Mouse (Mus musculus): ENCODE results near the gene Cdh23. TPM values are rescaled to one million over a fixed set of nuclear protein-coding genes. Genes with fewer than 3 reads are reported as not detected.
A peak's percentile ranks its signal among the peaks of the same experiment; 100 is the strongest.

Cdh23 gene
- polyA plus RNA-seq, 1 experiment from 2014 or later, result 4.7 TPM

DNA sequence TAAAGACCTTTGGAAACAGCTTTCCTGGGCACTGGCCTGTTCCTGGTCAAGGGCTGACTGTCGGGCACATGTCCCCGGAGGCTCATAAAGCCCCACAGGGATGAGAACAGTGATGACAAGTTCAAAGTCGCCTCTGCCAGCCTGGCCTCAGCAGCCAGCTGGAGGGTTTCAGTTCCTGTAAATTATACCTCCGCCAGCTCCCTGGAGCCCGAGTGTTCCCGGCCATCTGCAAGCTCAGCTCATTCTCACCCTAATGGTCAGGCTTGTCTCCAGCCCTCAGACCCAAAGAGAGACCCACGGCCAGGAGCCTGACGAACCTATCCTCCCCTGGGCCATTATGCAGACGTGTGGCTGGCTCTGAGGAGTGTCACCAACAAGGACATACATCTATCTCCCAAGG, 57.0 kb downstream of the Cdh23 start:
- Histone ChIP-seq H3K9ac (ENCODE audit: low read depth, low read length) (no peak overlapping the region), H3K27me3 (ENCODE audit: control insufficient read depth, insufficient read depth, low read depth, low read length) (no peaks in the 10 kb centered on the region), H3K36me3 (ENCODE audit: control insufficient read depth, insufficient read depth, low read length) (no peaks in the 10 kb centered on the region), H3K4me3 (ENCODE audit: low read depth, low read length) (no peak overlapping the region), H3K4me2 (ENCODE audit: low read length) (no peak overlapping the region), H3K27ac (ENCODE audit: low read length) (no peak overlapping the region), H3K4me1 (ENCODE audit: control insufficient read depth, insufficient read depth, low read length) (0 out of 2 replicates have a peak, but pooled peaks cover 4% of the 10 kb centered on the region), H3K9me3 (replicated peaks; ENCODE audit: control insufficient read depth, low read length, poor library complexity, severe bottlenecking) (no peaks in the 10 kb centered on the region)
- no peak for ATAC-seq
- 76% methylated on average over 9 of the region's 9 CpGs for WGBS

DNA sequence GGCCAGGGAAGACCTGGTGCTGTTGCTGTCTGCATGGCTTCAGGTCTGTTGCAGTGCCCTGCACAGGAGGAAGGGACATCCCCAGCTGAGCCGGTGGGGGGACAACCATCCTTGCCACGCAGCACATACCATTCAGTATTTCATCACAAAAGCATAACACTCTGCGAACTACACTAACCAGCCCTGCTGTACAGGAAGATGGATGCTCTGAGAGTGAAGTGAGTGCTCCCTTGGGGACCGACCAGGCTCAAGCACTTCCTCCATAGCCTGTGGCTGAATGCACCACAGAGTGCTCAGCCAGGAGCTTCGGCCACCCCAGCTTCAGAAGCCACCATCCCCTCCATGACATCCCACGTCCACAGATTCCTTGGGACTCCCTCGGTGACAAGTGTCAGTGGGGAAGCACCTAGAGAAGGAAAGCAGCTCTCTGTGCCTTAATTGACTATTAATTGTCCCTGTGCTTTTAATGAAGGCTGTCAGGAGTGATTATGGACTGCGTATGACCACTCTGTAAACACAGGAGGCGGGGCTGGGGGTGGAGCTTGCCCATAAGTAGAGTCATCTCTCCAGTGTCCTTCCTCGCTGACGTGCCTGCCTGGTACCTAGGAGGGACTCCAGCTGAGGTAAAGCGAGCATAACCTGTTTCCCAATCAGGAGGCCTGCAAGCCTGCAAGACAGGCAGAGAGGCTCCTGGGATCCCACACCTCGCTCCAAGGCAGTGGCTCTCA, 60.6 kb downstream of the Cdh23 start:
- Histone ChIP-seq H3K4me2 (ENCODE audit: low read length) (no peak overlapping the region), H3K27me3 (ENCODE audit: control insufficient read depth, insufficient read depth, low read depth, low read length) (no peaks in the 10 kb centered on the region), H3K9me3 (replicated peaks; ENCODE audit: control insufficient read depth, low read length, poor library complexity, severe bottlenecking) (no peaks in the 10 kb centered on the region), H3K9ac (ENCODE audit: low read depth, low read length) (no peak overlapping the region), H3K27ac (ENCODE audit: low read length) (no peak overlapping the region), H3K4me3 (ENCODE audit: low read depth, low read length) (no peak overlapping the region), H3K36me3 (ENCODE audit: control insufficient read depth, insufficient read depth, low read length) (no peaks in the 10 kb centered on the region), H3K4me1 (ENCODE audit: control insufficient read depth, insufficient read depth, low read length) (no peaks in the 10 kb centered on the region)
- ATAC-seq, result no peak
- WGBS, result 40% methylated on average over 13 of the region's 13 CpGs

DNA sequence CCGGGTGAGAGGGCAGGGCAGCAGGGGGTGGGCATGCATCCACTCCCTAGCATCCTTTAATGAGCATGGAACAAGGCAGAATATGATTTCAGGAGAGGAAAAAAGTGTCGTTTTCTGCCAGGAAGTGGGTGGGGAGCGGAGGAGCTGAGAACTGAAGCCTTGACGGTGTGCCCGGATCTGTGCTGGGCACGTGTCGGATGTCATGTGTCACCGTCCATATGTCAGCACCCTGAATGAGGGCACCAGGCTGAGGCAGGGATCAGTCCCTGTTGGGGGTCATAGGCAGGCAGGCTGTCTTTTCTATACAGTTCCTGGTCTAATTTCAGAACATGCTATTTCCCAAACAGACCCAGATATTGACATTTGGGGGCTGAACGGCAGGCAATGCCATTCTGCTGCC, 61.9 kb downstream of the Cdh23 start:
- no peak overlapping the region for H3K27ac ChIP-seq (ENCODE audit: low read length)
- H3K9me3 ChIP-seq (replicated peaks; ENCODE audit: control insufficient read depth, low read length, poor library complexity, severe bottlenecking), result no peaks in the 10 kb centered on the region; the same call in 1 of the 2 replicates
- H3K4me2 ChIP-seq (ENCODE audit: low read length), result no peak overlapping the region
- H3K4me1 ChIP-seq (ENCODE audit: control insufficient read depth, insufficient read depth, low read length), result no peaks in the 10 kb centered on the region
- H3K27me3 ChIP-seq (ENCODE audit: control insufficient read depth, insufficient read depth, low read depth, low read length), result no peaks in the 10 kb centered on the region
- 85% methylated on average over 9 of the region's 9 CpGs for WGBS
- no peak for ATAC-seq
- H3K36me3 ChIP-seq (ENCODE audit: control insufficient read depth, insufficient read depth, low read length), result no peaks in the 10 kb centered on the region
- H3K9ac ChIP-seq (ENCODE audit: low read depth, low read length), result no peak overlapping the region
- no peak overlapping the region for H3K4me3 ChIP-seq (ENCODE audit: low read depth, low read length)

DNA sequence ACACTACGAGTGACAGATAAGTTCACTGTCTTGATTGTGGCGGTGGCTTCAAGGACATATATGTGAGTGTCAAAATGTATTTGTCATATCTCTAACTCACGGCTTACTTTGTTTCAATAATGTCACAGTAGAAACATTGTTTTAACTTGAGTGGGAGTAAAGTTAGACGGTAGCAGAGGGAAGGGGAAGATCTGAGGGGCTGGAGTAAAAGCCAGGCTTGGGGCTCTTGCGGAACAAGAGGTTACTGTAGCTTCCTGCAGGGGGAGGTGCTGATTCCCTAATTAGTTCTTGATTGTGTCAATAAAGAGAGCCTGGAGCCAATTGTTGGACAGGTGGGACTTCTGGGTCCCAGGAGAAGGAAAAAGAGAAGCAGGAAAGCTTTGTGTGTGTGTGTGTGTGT, 70.2 kb downstream of the Cdh23 start:
- H3K9ac ChIP-seq (ENCODE audit: low read depth, low read length), result no peak overlapping the region
- no peak overlapping the region for H3K27ac ChIP-seq (ENCODE audit: low read length)
- 74% methylated on average over 5 of the region's 5 CpGs for WGBS
- H3K27me3 ChIP-seq (ENCODE audit: control insufficient read depth, insufficient read depth, low read depth, low read length), result no peaks in the 10 kb centered on the region
- H3K36me3 ChIP-seq (ENCODE audit: control insufficient read depth, insufficient read depth, low read length), result no peaks in the 10 kb centered on the region
- H3K4me1 ChIP-seq (ENCODE audit: control insufficient read depth, insufficient read depth, low read length), result peaks cover 7% of the 10 kb centered on the region; the same call in 1 of the 2 replicates
- no peak for ATAC-seq
- H3K4me2 ChIP-seq (ENCODE audit: low read length), result no peak overlapping the region
- H3K9me3 ChIP-seq (replicated peaks; ENCODE audit: control insufficient read depth, low read length, poor library complexity, severe bottlenecking), result no peaks in the 10 kb centered on the region; the same call in 1 of the 2 replicates
- no peak overlapping the region for H3K4me3 ChIP-seq (ENCODE audit: low read depth, low read length)

GRCm38 (mm10) chr10:60625511-60625910, 70.8 kb downstream of the Cdh23 start:
- Histone ChIP-seq H3K4me2 (ENCODE audit: low read length) (no peak overlapping the region), H3K4me3 (ENCODE audit: low read depth, low read length) (no peak overlapping the region), H3K27ac (ENCODE audit: low read length) (no peak overlapping the region), H3K9ac (ENCODE audit: low read depth, low read length) (no peak overlapping the region), H3K4me1 (ENCODE audit: control insufficient read depth, insufficient read depth, low read length) (peaks cover 7% of the 10 kb centered on the region; the same call in 1 of the 2 replicates), H3K27me3 (ENCODE audit: control insufficient read depth, insufficient read depth, low read depth, low read length) (no peaks in the 10 kb centered on the region), H3K36me3 (ENCODE audit: control insufficient read depth, insufficient read depth, low read length) (no peaks in the 10 kb centered on the region), H3K9me3 (replicated peaks; ENCODE audit: control insufficient read depth, low read length, poor library complexity, severe bottlenecking) (no peaks in the 10 kb centered on the region; the same call in 1 of the 2 replicates)
- ATAC-seq, result no peak
- WGBS, result 76% methylated on average over 3 of the region's 3 CpGs

- ATAC-seq, result no peak
- Histone ChIP-seq H3K9ac (ENCODE audit: low read depth, low read length) (no peak overlapping the region), H3K9me3 (replicated peaks; ENCODE audit: control insufficient read depth, low read length, poor library complexity, severe bottlenecking) (no peaks in the 10 kb centered on the region; the same call in 1 of the 2 replicates), H3K4me3 (ENCODE audit: low read depth, low read length) (no peak overlapping the region), H3K4me2 (ENCODE audit: low read length) (no peak overlapping the region), H3K27ac (ENCODE audit: low read length) (no peak overlapping the region), H3K36me3 (ENCODE audit: control insufficient read depth, insufficient read depth, low read length) (no peaks in the 10 kb centered on the region), H3K27me3 (ENCODE audit: control insufficient read depth, insufficient read depth, low read depth, low read length) (no peaks in the 10 kb centered on the region), H3K4me1 (ENCODE audit: control insufficient read depth, insufficient read depth, low read length) (peaks cover 7% of the 10 kb centered on the region; the same call in 1 of the 2 replicates)
- WGBS, result 36% methylated on average over 3 of the region's 3 CpGs
These were observed 71.3 kb downstream of the Cdh23 start for GRCm38 (mm10) chr10:60624945-60625344.

- Histone ChIP-seq H3K27me3 (ENCODE audit: control insufficient read depth, insufficient read depth, low read depth, low read length) (no peaks in the 10 kb centered on the region), H3K4me2 (ENCODE audit: low read length) (no peak overlapping the region), H3K9me3 (replicated peaks; ENCODE audit: control insufficient read depth, low read length, poor library complexity, severe bottlenecking) (no peaks in the 10 kb centered on the region), H3K4me1 (ENCODE audit: control insufficient read depth, insufficient read depth, low read length) (peaks cover 7% of the 10 kb centered on the region; the same call in 1 of the 2 replicates), H3K9ac (ENCODE audit: low read depth, low read length) (no peak overlapping the region), H3K27ac (ENCODE audit: low read length) (no peak overlapping the region), H3K4me3 (ENCODE audit: low read depth, low read length) (no peak overlapping the region), H3K36me3 (ENCODE audit: control insufficient read depth, insufficient read depth, low read length) (no peaks in the 10 kb centered on the region)
- ATAC-seq, result peak; percentile 68
- WGBS, result 35% methylated on average over 14 of the region's 14 CpGs
These were observed 72.0 kb downstream of the Cdh23 start for GRCm38 (mm10) chr10:60624217-60624708.

DNA sequence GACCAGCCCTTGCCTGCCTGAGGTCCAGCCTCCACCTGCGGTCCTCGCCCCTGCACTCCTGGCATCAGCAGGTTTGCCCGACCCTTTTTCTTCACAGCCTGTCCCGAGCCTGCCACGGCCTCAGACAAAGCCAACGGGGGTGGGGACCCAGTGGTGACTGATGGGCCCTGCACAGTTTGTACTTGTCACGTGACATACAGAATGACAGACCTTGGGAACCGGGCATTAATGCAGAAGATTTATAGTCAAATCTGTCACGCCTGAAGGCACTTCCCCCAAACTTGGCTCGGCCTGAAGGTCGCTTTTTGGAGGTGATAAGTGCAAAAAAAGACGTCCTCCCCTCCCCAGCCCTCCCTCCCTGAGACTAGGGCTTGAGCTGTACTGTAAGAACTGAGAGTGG, 73.5 kb downstream of the Cdh23 start:
- H3K9ac ChIP-seq (ENCODE audit: low read depth, low read length), result no peak overlapping the region
- peaks cover 7% of the 10 kb centered on the region; the same call in 1 of the 2 replicates for H3K4me1 ChIP-seq (ENCODE audit: control insufficient read depth, insufficient read depth, low read length)
- no peak for ATAC-seq
- no peaks in the 10 kb centered on the region for H3K36me3 ChIP-seq (ENCODE audit: control insufficient read depth, insufficient read depth, low read length)
- WGBS, result 63% methylated on average over 12 of the region's 12 CpGs
- H3K9me3 ChIP-seq (replicated peaks; ENCODE audit: control insufficient read depth, low read length, poor library complexity, severe bottlenecking), result no peaks in the 10 kb centered on the region
- H3K27me3 ChIP-seq (ENCODE audit: control insufficient read depth, insufficient read depth, low read depth, low read length), result no peaks in the 10 kb centered on the region
- H3K4me3 ChIP-seq (ENCODE audit: low read depth, low read length), result no peak overlapping the region
- H3K4me2 ChIP-seq (ENCODE audit: low read length), result no peak overlapping the region
- H3K27ac ChIP-seq (ENCODE audit: low read length), result no peak overlapping the region

GRCm38 (mm10) chr10:60621470-60622170, 74.7 kb downstream of the Cdh23 start:
- Histone ChIP-seq H3K9ac (ENCODE audit: low read depth, low read length) (no peak overlapping the region), H3K4me2 (ENCODE audit: low read length) (no peak overlapping the region), H3K4me1 (ENCODE audit: control insufficient read depth, insufficient read depth, low read length) (peaks cover 7% of the 10 kb centered on the region; the same call in 1 of the 2 replicates), H3K4me3 (ENCODE audit: low read depth, low read length) (no peak overlapping the region), H3K27me3 (ENCODE audit: control insufficient read depth, insufficient read depth, low read depth, low read length) (no peaks in the 10 kb centered on the region), H3K9me3 (replicated peaks; ENCODE audit: control insufficient read depth, low read length, poor library complexity, severe bottlenecking) (no peaks in the 10 kb centered on the region), H3K36me3 (ENCODE audit: control insufficient read depth, insufficient read depth, low read length) (no peaks in the 10 kb centered on the region), H3K27ac (ENCODE audit: low read length) (no peak overlapping the region)
- 90% methylated on average over 8 of the region's 8 CpGs for WGBS
- no peak for ATAC-seq
